Mouse (Mus musculus) urinary bladder, adult 18-20 months (tissue): ENCODE data around the gene Usp24.

ENCODE experiments used
- DNase-seq, 2 experiments: peaks; one replicate each; pipeline ENCODE4 v3.0.0; 2022; ENCODE audit warnings: low spot score in 2 of 2, mixed read lengths in 2 of 2

Usp24 gene

GRCm38 (mm10) chr4:106315921-106316350 lies at the start of gene Usp24:
TSS of gene Usp24 (plus strand) at chr4:106316213.
- peak; percentile 67 to 77 for DNase-seq

- no peak for DNase-seq
These were observed 39.1 kb upstream of the Usp24 start for GRCm38 (mm10) chr4:106276937-106277336.

GRCm38 (mm10) chr4:106279177-106279576 lies 36.8 kb upstream of the Usp24 start:
- DNase-seq = no peak

GRCm38 (mm10) chr4:106281128-106281491 lies 34.9 kb upstream of the Usp24 start:
- no peak for DNase-seq

- peak in 1 of 2 experiments; percentile 10 for DNase-seq
These were observed 34.4 kb upstream of the Usp24 start for GRCm38 (mm10) chr4:106281492-106282122.

- no peak for DNase-seq
These were observed 33.9 kb upstream of the Usp24 start for GRCm38 (mm10) chr4:106282123-106282510.

GRCm38 (mm10) chr4:106286958-106287743 lies 28.9 kb upstream of the Usp24 start:
- DNase-seq = no peak

- no peak for DNase-seq
These were observed 25.8 kb upstream of the Usp24 start for GRCm38 (mm10) chr4:106290201-106290600.

GRCm38 (mm10) chr4:106292823-106293222 lies 23.2 kb upstream of the Usp24 start:
- DNase-seq = no peak

GRCm38 (mm10) chr4:106293378-106294090 lies 22.5 kb upstream of the Usp24 start:
- no peak for DNase-seq

GRCm38 (mm10) chr4:106295696-106296095 lies 20.3 kb upstream of the Usp24 start:
- no peak for DNase-seq

- DNase-seq = no peak
These were observed 19.5 kb upstream of the Usp24 start for GRCm38 (mm10) chr4:106296412-106297086.

- no peak for DNase-seq
These were observed 14.7 kb upstream of the Usp24 start for GRCm38 (mm10) chr4:106301346-106301745.

GRCm38 (mm10) chr4:106308090-106308489 lies 7.9 kb upstream of the Usp24 start:
- DNase-seq = no peak

GRCm38 (mm10) chr4:106312651-106313050 lies 3.4 kb upstream of the Usp24 start:
- no peak for DNase-seq

- no peak for DNase-seq
These were observed 2.9 kb upstream of the Usp24 start for GRCm38 (mm10) chr4:106313070-106313469.

- no peak for DNase-seq
These were observed 2.1 kb upstream of the Usp24 start for GRCm38 (mm10) chr4:106313874-106314273.

- DNase-seq = no peak
These were observed 1.7 kb upstream of the Usp24 start for GRCm38 (mm10) chr4:106314291-106314690.

- peak; percentile 25 to 66 for DNase-seq
These were observed 552 bp downstream of the Usp24 start for GRCm38 (mm10) chr4:106316351-106317178.

GRCm38 (mm10) chr4:106317179-106318055 lies 1.4 kb downstream of the Usp24 start:
- DNase-seq = peak; percentile 30
